Mouse (Mus musculus) testis, adult 2 months (tissue): Measurements from ENCODE around the gene Mt3. TPM values are rescaled to one million over a fixed set of nuclear protein-coding genes. Genes with fewer than 3 reads are reported as not detected.
A peak's percentile ranks its signal among the peaks of the same experiment; 100 is the strongest.

Experiments used
- H3K27ac ChIP-seq: fragments of 200-500 bp; 2 replicates; pipeline ENCODE4 v1.5.1; 2012; ENCODE audit warnings: low read depth, low read length; ENCODE audit not compliant: control insufficient read depth, insufficient read depth
- H3K27me3 ChIP-seq: fragments of 200-500 bp; 2 replicates; pipeline ENCODE4 v1.6.1; 2012; ENCODE audit warnings: mild to moderate bottlenecking, low read length, moderate library complexity; ENCODE audit not compliant: control insufficient read depth, insufficient read depth
- H3K36me3 ChIP-seq: fragments of 200-500 bp; 2 replicates; pipeline ENCODE4 v1.6.1; 2012; ENCODE audit warnings: mild to moderate bottlenecking, low read length; ENCODE audit not compliant: control insufficient read depth, insufficient read depth
- H3K4me1 ChIP-seq: fragments of 200-500 bp; 2 replicates; pipeline ENCODE4 v1.6.1; 2012; ENCODE audit warnings: low read length; ENCODE audit not compliant: control insufficient read depth, insufficient read depth
- H3K4me3 ChIP-seq: fragments of 200-500 bp; 2 replicates; pipeline ENCODE4 v1.5.1; 2012; ENCODE audit warnings: low read depth, mild to moderate bottlenecking, low read length, moderate library complexity, mixed read lengths; ENCODE audit not compliant: control insufficient read depth
- CTCF ChIP-seq: fragments of 200-500 bp; IDR thresholded peaks from 2 replicates; pipeline ENCODE4 v1.5.1; 2012; ENCODE audit warnings: low read depth, mild to moderate bottlenecking, inconsistent platforms, low read length, moderate library complexity; ENCODE audit not compliant: control insufficient read depth, insufficient read depth, insufficient replicate concordance
- POLR2A ChIP-seq: fragments of 200-500 bp; IDR thresholded peaks from 2 replicates; pipeline ENCODE4 v1.6.1; 2012; ENCODE audit warnings: low read depth, mild to moderate bottlenecking, inconsistent platforms, low read length, moderate library complexity; ENCODE audit not compliant: control insufficient read depth
- polyA plus RNA-seq: library from polyadenylated mRNA; depleted of rRNA; stranded (reverse); fragments of >200 nt; gene quantifications from 2 replicates; pipeline ENCODE4 v1.2.3, GENCODE M21; 2012

The Mt3 gene
- polyA plus RNA-seq, 1 experiment = 6.3 TPM

DNA sequence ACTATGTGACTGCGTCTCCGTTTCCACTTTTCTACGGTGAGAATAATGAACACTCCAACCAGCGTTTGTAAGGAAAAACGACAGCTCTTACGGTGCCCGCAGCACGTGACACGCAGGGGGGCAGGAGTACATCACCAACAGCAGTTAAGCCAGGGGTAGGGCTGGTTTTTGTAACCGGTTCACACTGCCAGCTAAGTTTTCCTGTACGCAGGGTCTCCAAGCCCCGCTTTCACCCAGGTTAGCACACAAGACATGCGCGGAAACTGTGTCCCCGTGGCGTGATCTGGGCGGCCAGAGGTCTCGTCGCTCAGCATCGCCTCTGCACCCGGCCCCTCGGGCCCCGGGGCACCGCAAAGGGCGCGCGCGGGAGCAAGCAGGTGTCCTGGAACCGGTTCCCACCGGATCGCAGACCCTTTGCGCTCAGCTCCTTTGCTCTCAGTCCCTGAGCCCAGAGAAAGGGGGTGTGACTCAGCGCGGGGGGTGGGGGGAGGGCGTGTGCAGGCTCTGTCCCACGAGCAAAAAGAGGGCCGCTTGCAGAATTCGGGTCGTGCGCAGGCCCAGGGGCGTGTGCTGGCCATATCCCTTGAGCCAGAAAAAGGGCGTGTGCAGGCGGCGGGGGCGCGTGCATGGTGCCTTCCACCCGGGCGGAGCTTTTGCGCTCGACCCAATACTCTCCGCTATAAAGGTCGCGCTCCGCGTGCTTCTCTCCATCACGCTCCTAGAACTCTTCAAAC, 19.8 kb downstream of the Mt3 start, which contains the start of gene Mt2:
TSS of gene Mt2 (plus strand) at position 590 of the 734 bp plus-strand sequence.
- Histone ChIP-seq H3K27ac (peak within 1 kb of the TSS; percentile 99), H3K27me3 (no peaks in the 10 kb centered on the region), H3K4me3 (peak within 1 kb of the TSS; percentile 90), H3K36me3 (no peaks in the 10 kb centered on the region), H3K4me1 (peaks cover 17% of the 10 kb centered on the region)
- TF ChIP-seq POLR2A = 0 out of 2 replicates have a peak, but pooled peaks have one; percentile 87
- TF ChIP-seq CTCF = no peak

DNA sequence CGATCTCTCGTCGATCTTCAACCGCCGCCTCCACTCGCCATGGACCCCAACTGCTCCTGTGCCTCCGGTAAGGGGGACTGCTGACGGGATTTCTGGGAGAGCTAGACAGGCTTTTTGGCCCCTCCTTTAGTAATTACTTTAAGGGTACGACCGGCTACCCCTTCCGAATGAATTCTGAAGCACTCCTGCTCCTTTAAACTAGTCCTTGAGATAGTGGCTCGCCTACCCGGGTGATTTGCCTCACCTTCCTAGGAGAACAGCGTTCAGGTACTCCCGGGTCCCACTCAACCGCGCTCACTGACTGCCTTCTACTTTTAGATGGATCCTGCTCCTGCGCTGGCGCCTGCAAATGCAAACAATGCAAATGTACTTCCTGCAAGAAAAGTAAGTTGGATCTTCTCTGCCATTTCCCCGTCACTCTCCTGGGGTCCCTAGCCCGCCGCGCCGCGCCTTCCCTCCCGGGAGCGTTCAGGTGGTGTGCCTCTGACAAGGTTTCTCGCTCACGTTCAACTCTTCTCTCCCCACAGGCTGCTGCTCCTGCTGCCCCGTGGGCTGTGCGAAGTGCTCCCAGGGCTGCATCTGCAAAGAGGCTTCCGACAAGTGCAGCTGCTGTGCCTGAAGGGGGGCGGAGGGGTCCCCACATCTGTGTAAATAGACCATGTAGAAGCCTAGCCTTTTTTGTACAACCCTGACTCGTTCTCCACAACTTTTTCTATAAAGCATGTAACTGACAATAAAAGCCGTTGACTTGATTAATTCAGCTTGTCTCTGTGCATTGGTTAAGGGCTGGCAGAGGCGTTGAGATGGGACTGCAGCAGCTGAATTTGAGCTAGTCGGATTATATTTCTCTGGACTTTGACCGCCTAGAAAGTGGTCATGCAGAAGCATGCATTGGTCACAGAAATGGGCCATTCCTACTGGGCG, 20.7 kb downstream of the Mt3 start:
- H3K4me3 ChIP-seq = peak overlapping the region; percentile 90
- no peak; the same call in none of the 2 replicates for TF ChIP-seq POLR2A
- no peak for TF ChIP-seq CTCF
- no peaks in the 10 kb centered on the region for H3K36me3 ChIP-seq
- peaks cover 18% of the 10 kb centered on the region for H3K4me1 ChIP-seq
- no peaks in the 10 kb centered on the region for H3K27me3 ChIP-seq
- H3K27ac ChIP-seq = peak overlapping the region; percentile 99

DNA sequence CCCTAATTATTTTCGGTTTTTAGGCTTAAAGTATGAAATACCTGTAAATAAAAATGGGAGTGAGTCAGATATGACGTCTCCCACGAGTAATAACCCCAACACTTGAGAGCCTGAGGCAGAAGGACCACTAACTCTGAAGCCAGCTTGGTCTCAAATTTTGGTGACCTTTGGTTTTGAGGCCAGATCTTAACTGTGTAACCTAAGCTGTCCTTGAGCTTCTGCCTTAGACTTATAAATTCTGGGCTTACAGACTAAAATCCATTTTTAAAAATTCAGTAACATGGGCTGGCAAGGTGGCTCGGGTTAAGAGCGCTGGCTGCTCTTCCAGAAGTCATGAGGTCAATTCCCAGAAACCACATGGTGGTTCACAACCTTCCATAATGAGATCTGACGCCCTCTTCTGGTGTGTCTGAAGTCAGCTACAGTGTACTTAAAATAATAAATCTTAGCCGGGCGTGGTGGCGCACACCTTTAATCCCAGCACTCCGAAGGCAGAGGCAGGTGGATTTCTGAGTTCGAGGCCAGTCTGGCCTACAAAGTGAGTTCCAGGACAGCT, 21.5 kb downstream of the Mt3 start:
- Histone ChIP-seq H3K36me3 (no peaks in the 10 kb centered on the region), H3K4me1 (peaks cover 23% of the 10 kb centered on the region), H3K27me3 (no peaks in the 10 kb centered on the region), H3K4me3 (no peak overlapping the region; the same call in 1 of the 2 replicates), H3K27ac (no peak overlapping the region)
- TF ChIP-seq POLR2A (no peak), CTCF (no peak)

DNA sequence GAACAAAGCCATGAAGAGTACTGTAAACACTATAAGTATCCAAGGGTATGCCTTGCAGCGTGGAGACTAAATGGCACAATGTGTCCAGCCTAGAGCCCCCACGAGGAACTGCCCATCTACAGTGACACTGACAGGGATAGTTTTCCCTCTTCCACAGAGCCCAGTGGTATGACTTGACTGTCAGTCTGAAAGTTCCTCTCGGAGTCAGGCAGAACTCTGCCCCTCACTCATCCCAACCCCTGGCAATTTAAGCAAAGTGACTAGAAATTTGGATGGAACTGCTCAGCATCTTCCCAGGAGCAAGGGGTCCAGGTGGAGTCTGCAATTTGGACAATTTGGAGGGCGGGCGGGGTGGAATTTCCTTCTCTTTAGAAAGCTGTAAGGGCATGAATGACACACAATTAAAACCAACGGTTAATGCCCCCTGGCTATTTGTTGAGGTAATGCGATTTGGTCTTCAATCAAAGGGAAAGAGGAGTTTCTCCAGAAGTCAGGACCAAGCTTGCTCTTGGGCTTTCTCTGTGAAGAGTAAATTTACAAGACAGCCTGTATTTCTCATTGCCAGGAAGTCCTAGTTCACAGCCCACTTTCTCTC, 22.3 kb downstream of the Mt3 start:
- TF ChIP-seq POLR2A = no peak
- TF ChIP-seq CTCF = no peak
- Histone ChIP-seq H3K4me3 (no peak overlapping the region), H3K36me3 (no peaks in the 10 kb centered on the region; the same call in 1 of the 2 replicates), H3K27ac (no peak overlapping the region), H3K4me1 (peaks cover 25% of the 10 kb centered on the region), H3K27me3 (no peaks in the 10 kb centered on the region)

DNA sequence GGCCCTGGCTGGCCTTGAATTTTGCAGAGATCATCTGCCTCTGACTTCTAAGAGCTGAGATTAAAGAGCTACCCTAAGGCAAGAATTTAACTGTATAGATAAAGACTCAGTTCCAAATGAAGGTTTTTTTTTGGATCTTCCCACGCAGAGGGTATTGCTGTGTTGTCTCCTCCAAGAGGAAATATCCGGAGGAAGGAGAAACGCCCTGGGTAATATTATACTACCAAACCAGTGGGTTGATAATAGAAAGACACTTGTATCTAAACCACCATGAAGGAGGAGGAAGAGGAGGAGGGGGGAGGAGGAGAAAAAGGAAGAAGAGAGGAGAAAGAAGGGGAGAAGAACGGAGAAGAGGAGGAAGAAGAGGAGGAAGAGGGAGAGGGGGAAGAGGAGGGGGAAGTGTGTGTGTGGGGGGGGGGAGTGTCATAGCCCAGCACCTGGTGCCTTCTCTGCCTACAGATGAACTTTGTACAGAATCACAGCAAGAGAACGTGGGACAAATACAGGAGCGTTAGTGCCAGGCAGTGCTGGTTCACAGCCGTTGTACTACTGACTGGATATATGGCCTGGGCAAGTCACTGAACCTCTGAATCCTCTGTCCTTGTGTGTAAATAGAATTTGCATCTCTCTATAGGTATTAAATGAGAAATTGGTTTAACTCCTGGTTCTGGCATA, 25.4 kb downstream of the Mt3 start:
- Histone ChIP-seq H3K27me3 (no peaks in the 10 kb centered on the region), H3K36me3 (no peaks in the 10 kb centered on the region; the same call in 1 of the 2 replicates), H3K4me3 (no peak overlapping the region), H3K4me1 (peaks cover 19% of the 10 kb centered on the region), H3K27ac (peak overlapping the region; percentile 97)
- TF ChIP-seq CTCF = no peak
- no peak for TF ChIP-seq POLR2A

DNA sequence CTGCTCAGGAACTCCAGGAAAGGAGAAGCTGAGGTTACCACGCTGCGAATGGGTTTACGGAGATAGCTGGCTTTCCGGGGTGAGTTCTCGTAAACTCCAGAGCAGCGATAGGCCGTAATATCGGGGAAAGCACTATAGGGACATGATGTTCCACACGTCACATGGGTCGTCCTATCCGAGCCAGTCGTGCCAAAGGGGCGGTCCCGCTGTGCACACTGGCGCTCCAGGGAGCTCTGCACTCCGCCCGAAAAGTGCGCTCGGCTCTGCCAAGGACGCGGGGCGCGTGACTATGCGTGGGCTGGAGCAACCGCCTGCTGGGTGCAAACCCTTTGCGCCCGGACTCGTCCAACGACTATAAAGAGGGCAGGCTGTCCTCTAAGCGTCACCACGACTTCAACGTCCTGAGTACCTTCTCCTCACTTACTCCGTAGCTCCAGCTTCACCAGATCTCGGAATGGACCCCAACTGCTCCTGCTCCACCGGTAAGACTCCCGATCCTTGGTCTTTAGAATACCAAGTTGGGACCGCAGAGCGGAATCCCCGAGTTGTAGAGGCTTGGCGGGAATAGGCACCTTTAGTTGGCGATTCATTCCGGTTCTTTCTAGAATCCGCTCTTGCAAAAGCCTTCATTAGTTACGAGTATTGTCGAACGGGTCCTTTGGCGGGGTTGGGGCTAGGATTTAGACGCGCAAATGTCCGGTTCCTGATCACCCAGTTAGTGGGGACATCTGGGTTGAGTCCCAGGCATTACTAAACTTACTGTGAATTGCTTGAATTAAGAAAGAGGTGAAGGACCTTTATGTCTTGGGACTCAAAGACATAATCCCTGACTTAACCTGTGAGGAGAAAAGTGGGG, 26.7 kb downstream of the Mt3 start, which contains the start of gene Mt1:
TSS of gene Mt1 (plus strand) at position 226 of the 856 bp plus-strand sequence.
- no peaks in the 10 kb centered on the region; the same call in 1 of the 2 replicates for H3K36me3 ChIP-seq
- peak within 1 kb of the TSS; percentile 93 for H3K4me3 ChIP-seq
- H3K27ac ChIP-seq = peak within 1 kb of the TSS; percentile 97
- H3K27me3 ChIP-seq = no peaks in the 10 kb centered on the region
- TF ChIP-seq POLR2A (peak; percentile 96), CTCF (no peak)
- H3K4me1 ChIP-seq = peaks cover 17% of the 10 kb centered on the region
